Mouse (Mus musculus): ENCODE measurements at regions not wholly inside any gene's neighbourhood (a gene's known extent, or its start where the extent isn't known, plus 50 kb on each side); places are given as distances from the start of the nearest gene placed in this dataset.

- no peak for TF ChIP-seq CTCF (IDR thresholded peaks at IDR 0.05; ENCODE audit: borderline replicate concordance, insufficient read depth, low read length)
- no peak for TF ChIP-seq POLR2A (IDR thresholded peaks at IDR 0.05; ENCODE audit: low read depth, low read length)
Observed at GRCm38 (mm10) chr2:174195651-174196050, 85.5 kb downstream of the Npepl1 start.

All from embryonic fibroblast, embryonic 13.5 days (primary cell).